Mouse (Mus musculus): ENCODE measurements around the gene Ilk.

DNA sequence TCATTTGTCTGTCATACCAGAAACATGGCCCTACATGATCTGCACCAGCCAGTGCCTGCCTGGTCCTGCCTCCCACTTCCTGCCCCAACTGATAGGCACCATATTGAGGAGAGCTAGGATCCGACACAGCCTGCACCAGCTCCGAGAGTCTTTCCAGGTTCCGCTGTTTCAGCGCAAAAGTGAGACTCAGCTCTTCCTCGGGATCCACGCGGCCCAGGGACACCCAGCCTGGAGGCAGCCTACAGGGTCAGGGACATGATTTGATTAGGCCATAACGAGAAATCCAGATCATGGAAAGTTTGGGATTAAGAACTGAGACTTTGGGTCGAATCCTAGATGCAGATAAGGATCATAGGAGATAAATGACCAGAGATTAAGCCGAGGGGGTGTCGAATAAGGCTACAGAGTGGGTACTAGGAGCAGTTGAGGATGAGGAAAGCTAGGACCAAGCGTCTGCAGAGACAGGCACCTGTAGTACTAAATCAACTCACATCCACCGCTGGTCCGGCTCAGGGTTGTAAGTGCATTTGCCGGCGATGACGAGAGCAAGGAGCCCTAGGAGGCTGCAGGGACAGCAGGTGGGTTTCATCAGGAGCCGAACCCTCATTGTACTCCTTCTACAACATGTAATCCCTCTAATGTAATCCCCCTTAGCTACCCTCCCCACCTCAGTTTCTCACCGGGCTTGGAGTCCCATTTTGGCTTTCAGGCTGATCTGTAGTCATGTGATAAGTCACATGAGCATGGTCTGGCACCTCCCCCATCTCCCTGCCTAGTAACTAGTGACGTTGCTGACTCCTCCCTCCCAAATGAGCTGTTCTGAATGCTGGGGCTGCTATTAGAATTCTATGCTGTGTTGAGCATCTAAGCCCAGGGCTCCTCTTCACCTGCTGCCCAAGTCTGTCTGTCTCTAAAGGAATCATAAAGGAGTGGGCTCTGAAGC is 15.4 kb downstream of the Ilk start, which contains the start of gene Tpp1:
- TF ChIP-seq CTCF (IDR thresholded peaks at IDR 0.05), result no peak
- TF ChIP-seq POLR2A (IDR thresholded peaks at IDR 0.05; ENCODE audit: insufficient read depth, low read depth, low read length), result peak; percentile 76; the same call in 1 of the 2 replicates
- peak; percentile 72; the same call in 1 of the 2 replicates for TF ChIP-seq EP300 (IDR thresholded peaks at IDR 0.05; ENCODE audit: insufficient read depth, low read depth, low read length)
